13 mouse cellular contexts compared by ENCODE assay signal in the genomic region with DNA sequence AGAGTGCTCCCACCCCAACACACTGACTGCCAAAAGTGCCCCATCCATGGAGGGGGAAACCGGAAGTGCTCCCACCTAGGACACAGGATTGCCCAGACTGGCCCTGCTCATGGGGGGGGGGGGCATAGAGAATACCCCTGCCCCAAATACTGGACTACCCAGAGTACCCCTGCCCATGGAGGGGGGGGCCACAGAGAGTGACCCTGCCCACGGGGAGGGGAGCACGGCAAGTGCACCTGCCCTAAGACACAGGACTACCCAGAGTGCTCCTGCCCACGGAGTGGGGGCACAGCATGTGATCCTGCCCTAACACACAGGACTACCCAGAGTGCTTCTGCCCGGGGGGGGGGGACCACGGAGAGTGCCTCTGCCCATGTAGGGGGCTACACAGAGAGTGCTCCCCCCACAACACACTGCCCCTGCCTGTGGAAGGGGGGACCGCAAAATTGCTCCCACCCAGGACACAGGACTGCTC.
DNase-seq lines count a peak whose midpoint lies in the region; ATAC-seq lines count a peak whose summit lies in the region.
"Had no signal": no experiment of that assay in that cellular context is flagged by ENCODE, and none has a peak within 500 bp of the region (broad histone marks: within the 10 kb centered on the region; RNA-seq: fewer than 3 reads in every experiment).

No protein-coding gene starts in this region.

- 85% methylated on average over 7 of the region's 7 CpGs for WGBS in heart, embryonic 12.5 days
- WGBS in midbrain, embryonic 11.5 days: 83% methylated on average over 6 of the region's 7 CpGs
- WGBS in midbrain, embryonic 10.5 days: 84% methylated on average over 7 of the region's 7 CpGs
- WGBS in midbrain, embryonic 13.5 days: 83% methylated on average over 7 of the region's 7 CpGs

- H3K4me1 ChIP-seq in heart, embryonic 12.5 days (replicated peaks): peaks cover 8% of the 10 kb centered on the region
- H3K4me1 ChIP-seq in midbrain, embryonic 11.5 days (ENCODE audit: control insufficient read depth, insufficient read depth, low read length): peaks cover 9% of the 10 kb centered on the region
- H3K4me1 ChIP-seq in midbrain, embryonic 10.5 days: peaks cover 43% of the 10 kb centered on the region
- H3K4me1 ChIP-seq in midbrain, embryonic 13.5 days (replicated peaks): peaks cover 33% of the 10 kb centered on the region

- H3K4me2 ChIP-seq in heart, embryonic 12.5 days: no peak overlapping the region
- H3K4me2 ChIP-seq in midbrain, embryonic 11.5 days: no peak overlapping the region
- H3K4me2 ChIP-seq in midbrain, embryonic 13.5 days (replicated peaks): 0 out of 2 replicates have a peak overlapping the region, but pooled peaks have one; percentile 67

- no peaks in the 10 kb centered on the region for H3K9me3 ChIP-seq in heart, embryonic 12.5 days (replicated peaks)
- no peaks in the 10 kb centered on the region for H3K9me3 ChIP-seq in midbrain, embryonic 11.5 days (ENCODE audit: control insufficient read depth, low read length)
- H3K9me3 ChIP-seq in midbrain, embryonic 10.5 days (replicated peaks): no peaks in the 10 kb centered on the region
- no peaks in the 10 kb centered on the region for H3K9me3 ChIP-seq in midbrain, embryonic 13.5 days

- no peaks in the 10 kb centered on the region for H3K36me3 ChIP-seq in heart, embryonic 12.5 days
- H3K36me3 ChIP-seq in midbrain, embryonic 11.5 days (ENCODE audit: control insufficient read depth, insufficient read depth, low read length): no peaks in the 10 kb centered on the region
- H3K36me3 ChIP-seq in midbrain, embryonic 10.5 days: no peaks in the 10 kb centered on the region
- no peaks in the 10 kb centered on the region for H3K36me3 ChIP-seq in midbrain, embryonic 13.5 days

- H3K27ac ChIP-seq in heart, embryonic 12.5 days (ENCODE audit: poor library complexity, severe bottlenecking): no peak overlapping the region
- no peak overlapping the region for H3K27ac ChIP-seq in midbrain, embryonic 11.5 days (ENCODE audit: low read depth, low read length)
- no peak overlapping the region for H3K27ac ChIP-seq in midbrain, embryonic 10.5 days (replicated peaks)
- no peak overlapping the region for H3K27ac ChIP-seq in midbrain, embryonic 13.5 days

- H3K4me3 ChIP-seq in heart, embryonic 12.5 days: no peak overlapping the region
- H3K4me3 ChIP-seq in midbrain, embryonic 11.5 days (ENCODE audit: low read depth, low read length): no peak overlapping the region
- H3K4me3 ChIP-seq in midbrain, embryonic 10.5 days: no peak overlapping the region
- H3K4me3 ChIP-seq in midbrain, embryonic 13.5 days (replicated peaks): no peak overlapping the region
- H3K4me3 ChIP-seq: erythroblast, embryonic 14.5 days had no signal

- DNase-seq in heart, postnatal 36 days: no peak
- DNase-seq in midbrain, embryonic 11.5 days (ENCODE audit: low spot score, missing footprints): no peak
- no peak for DNase-seq in midbrain, embryonic 10.5 days (ENCODE audit: low spot score)
- no peak for DNase-seq in testis, postnatal 10 days (ENCODE audit: low spot score)
- DNase-seq in gastrocnemius, postnatal 36 days: no peak
- DNase-seq in spleen, postnatal 14 days (ENCODE audit: low spot score in 2 of 2): no peak
- DNase-seq: adrenal gland, postnatal 10 days; cerebellum, adult 11 months; heart, adult 18-20 months; spleen, adult 18-20 months had no signal

- H3K9ac ChIP-seq in heart, embryonic 12.5 days: no peak overlapping the region
- no peak overlapping the region for H3K9ac ChIP-seq in midbrain, embryonic 11.5 days (ENCODE audit: low read length)
- no peak overlapping the region for H3K9ac ChIP-seq in midbrain, embryonic 13.5 days (replicated peaks)

- peaks cover 45% of the 10 kb centered on the region for H3K27me3 ChIP-seq in heart, embryonic 12.5 days (replicated peaks)
- peaks cover 16% of the 10 kb centered on the region for H3K27me3 ChIP-seq in midbrain, embryonic 11.5 days (ENCODE audit: control insufficient read depth, insufficient read depth, low read length)
- H3K27me3 ChIP-seq in midbrain, embryonic 10.5 days (ENCODE audit: low read depth, poor library complexity, severe bottlenecking): peaks cover 83% of the 10 kb centered on the region
- H3K27me3 ChIP-seq in midbrain, embryonic 13.5 days: peaks cover 39% of the 10 kb centered on the region

- peak; percentile 43 for ATAC-seq in heart, embryonic 12.5 days (ENCODE audit: insufficient number of reproducible peaks, low FRiP score)
- ATAC-seq in midbrain, embryonic 11.5 days (ENCODE audit: low FRiP score): peak; percentile 53
- ATAC-seq in midbrain, embryonic 13.5 days: peak; percentile 44

- intact Hi-C loops in heart, postnatal 36 days (cut with DNase I): no loop called here
- intact Hi-C loops in gastrocnemius, postnatal 36 days (cut with DNase I): loop anchor here (5.0 kb wide), 2 partner anchors 34 to 91 kb away; no protein-coding TSS in a partner anchor
